Comparison of ENCODE assay signal across 21 mouse cellular contexts in the genomic region with DNA sequence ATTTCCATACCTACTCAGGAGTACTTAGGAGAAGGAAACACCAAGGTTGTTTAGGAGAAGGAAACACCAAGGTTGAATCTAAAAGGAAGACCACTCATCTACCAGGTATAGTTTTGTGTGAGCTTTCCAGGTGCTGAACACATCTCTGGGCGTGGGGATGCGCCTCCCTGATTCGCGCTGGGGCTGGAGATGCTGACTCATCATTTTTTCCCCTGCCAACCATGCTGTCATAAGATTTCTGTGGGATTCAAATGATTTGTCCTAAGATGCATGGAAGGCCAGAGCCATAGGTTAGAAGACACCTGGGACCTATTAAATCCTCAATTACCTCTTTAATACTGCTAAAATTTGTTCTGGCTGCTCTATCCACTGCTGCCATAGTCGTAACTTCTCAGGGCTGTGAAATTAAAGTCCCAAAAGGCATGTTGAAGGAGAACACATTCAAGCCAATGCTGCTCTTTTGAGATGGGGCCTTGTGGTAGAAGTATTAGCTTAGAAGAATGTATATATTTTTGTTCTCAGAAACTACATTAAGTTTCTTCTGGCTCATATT.
A peak's percentile ranks its signal among the peaks of the same experiment; 100 is the strongest.
DNase-seq lines count a peak whose midpoint lies in the region; ATAC-seq and TF ChIP-seq lines count a peak whose summit lies in the region.
"Had no signal": no experiment of that assay in that cellular context is flagged by ENCODE, and none has a peak within 500 bp of the region (broad histone marks: within the 10 kb centered on the region; RNA-seq: fewer than 3 reads in every experiment).

No protein-coding gene starts in this region.

- TF ChIP-seq CTCF in MEL (IDR thresholded peaks at IDR 0.05 in 2 of 3, conservative IDR thresholded peaks at IDR 0.05 in 1 of 3; ENCODE audit: control insufficient read depth in 1 of 3, insufficient read depth in 1 of 3, low read depth in 2 of 3, low read length in 3 of 3, poor library complexity in 1 of 3, severe bottlenecking in 1 of 3) = no peak

- H3K4me1 ChIP-seq in limb, embryonic 12.5 days (replicated peaks) = peaks cover 15% of the 10 kb centered on the region
- H3K4me1 ChIP-seq in limb, embryonic 10.5 days = peaks cover 12% of the 10 kb centered on the region; the same call in 1 of the 2 replicates
- 0 out of 4 replicates have a peak, but pooled peaks cover 0 to 2% of the 10 kb centered on the region in 2 experiments for H3K4me1 ChIP-seq in MEL (ENCODE audit: control insufficient read depth in 1 of 2, insufficient read depth in 2 of 2, low read length in 2 of 2)
- peaks cover 16% of the 10 kb centered on the region; the same call in 1 of the 2 replicates for H3K4me1 ChIP-seq in limb, embryonic 14.5 days (ENCODE audit: control insufficient read depth, insufficient read depth, low read length)
- no peaks in the 10 kb centered on the region for H3K4me1 ChIP-seq in midbrain, embryonic 14.5 days (ENCODE audit: control insufficient read depth, insufficient read depth, low read length)
- H3K4me1 ChIP-seq: embryonic facial prominence, embryonic 10.5 days; forebrain, embryonic 13.5 days; forebrain, embryonic 15.5 days had no signal

- H3K9me3 ChIP-seq in limb, embryonic 12.5 days = no peaks in the 10 kb centered on the region
- H3K9me3 ChIP-seq in limb, embryonic 10.5 days (replicated peaks) = no peaks in the 10 kb centered on the region
- H3K9me3 ChIP-seq in MEL (replicated peaks; ENCODE audit: insufficient read depth, low read length) = no peaks in the 10 kb centered on the region
- H3K9me3 ChIP-seq in limb, embryonic 14.5 days (ENCODE audit: control insufficient read depth, low read length) = no peaks in the 10 kb centered on the region
- no peaks in the 10 kb centered on the region for H3K9me3 ChIP-seq in midbrain, embryonic 14.5 days (ENCODE audit: control insufficient read depth, low read length)
- H3K9me3 ChIP-seq: embryonic facial prominence, embryonic 10.5 days; embryonic facial prominence, embryonic 12.5 days; forebrain, embryonic 13.5 days; forebrain, embryonic 15.5 days had no signal

- no peaks in the 10 kb centered on the region for H3K27me3 ChIP-seq in limb, embryonic 12.5 days
- H3K27me3 ChIP-seq in limb, embryonic 10.5 days (ENCODE audit: low read depth, poor library complexity, severe bottlenecking) = no peaks in the 10 kb centered on the region
- H3K27me3 ChIP-seq in MEL (ENCODE audit: control insufficient read depth in 1 of 2, insufficient read depth in 2 of 2, low read length in 2 of 2) = peaks cover 2 to 12% of the 10 kb centered on the region in 2 experiments
- H3K27me3 ChIP-seq in limb, embryonic 14.5 days (ENCODE audit: control insufficient read depth, insufficient read depth, low read length) = no peaks in the 10 kb centered on the region
- no peaks in the 10 kb centered on the region for H3K27me3 ChIP-seq in midbrain, embryonic 14.5 days (ENCODE audit: control insufficient read depth, insufficient read depth, low read length)
- H3K27me3 ChIP-seq: embryonic facial prominence, embryonic 12.5 days; forebrain, embryonic 13.5 days; forebrain, embryonic 15.5 days had no signal

- TF ChIP-seq RAD21 in MEL (IDR thresholded peaks at IDR 0.05; ENCODE audit: low read depth, low read length) = no peak

- no peak overlapping the region for H3K4me3 ChIP-seq in limb, embryonic 12.5 days (replicated peaks)
- no peak overlapping the region for H3K4me3 ChIP-seq in limb, embryonic 10.5 days
- H3K4me3 ChIP-seq in MEL (ENCODE audit: control insufficient read depth in 1 of 2, insufficient read depth in 1 of 2, low read depth in 2 of 2, low read length in 2 of 2) = no peak overlapping the region
- no peak overlapping the region for H3K4me3 ChIP-seq in limb, embryonic 14.5 days (replicated peaks; ENCODE audit: low read length)
- H3K4me3 ChIP-seq in midbrain, embryonic 14.5 days (replicated peaks; ENCODE audit: low read depth, low read length) = no peak overlapping the region
- H3K4me3 ChIP-seq: embryonic facial prominence, embryonic 10.5 days; embryonic facial prominence, embryonic 12.5 days; forebrain, embryonic 13.5 days; forebrain, embryonic 15.5 days had no signal

- no peak overlapping the region for H3K9ac ChIP-seq in limb, embryonic 12.5 days (replicated peaks)
- no peak overlapping the region for H3K9ac ChIP-seq in MEL (ENCODE audit: control insufficient read depth, low read depth, low read length, poor library complexity, severe bottlenecking)
- H3K9ac ChIP-seq in limb, embryonic 14.5 days (ENCODE audit: low read depth, low read length, severe bottlenecking) = no peak overlapping the region
- H3K9ac ChIP-seq in midbrain, embryonic 14.5 days (replicated peaks; ENCODE audit: low read length) = no peak overlapping the region
- H3K9ac ChIP-seq: embryonic facial prominence, embryonic 12.5 days; forebrain, embryonic 13.5 days; forebrain, embryonic 15.5 days; forebrain, postnatal 0 days had no signal

- 79% methylated on average over 5 of the region's 5 CpGs for WGBS in limb, embryonic 12.5 days
- WGBS in limb, embryonic 10.5 days = 82% methylated on average over 5 of the region's 5 CpGs
- WGBS in limb, embryonic 14.5 days = 66% methylated on average over 5 of the region's 5 CpGs
- 90% methylated on average over 5 of the region's 5 CpGs for WGBS in midbrain, embryonic 14.5 days

- H3K27ac ChIP-seq in limb, embryonic 12.5 days = 0 out of 2 replicates have a peak overlapping the region, but pooled peaks have one; percentile 12
- H3K27ac ChIP-seq in limb, embryonic 10.5 days = no peak overlapping the region
- H3K27ac ChIP-seq in MEL (ENCODE audit: control insufficient read depth, low read depth, low read length) = no peak overlapping the region
- no peak overlapping the region for H3K27ac ChIP-seq in limb, embryonic 14.5 days (replicated peaks; ENCODE audit: low read depth, low read length)
- no peak overlapping the region for H3K27ac ChIP-seq in midbrain, embryonic 14.5 days (replicated peaks; ENCODE audit: low read depth, low read length)
- H3K27ac ChIP-seq: embryonic facial prominence, embryonic 10.5 days; embryonic facial prominence, embryonic 12.5 days; forebrain, embryonic 13.5 days; forebrain, embryonic 15.5 days had no signal

- TF ChIP-seq EP300 in MEL (IDR thresholded peaks at IDR 0.05; ENCODE audit: low read depth in 1 of 2, low read length in 2 of 2) = no peak

- DNase-seq in limb, embryonic 10.5 days (ENCODE audit: low spot score) = no peak
- DNase-seq in MEL (ENCODE audit: low read depth, low spot score) = no peak
- peak; percentile 56 for DNase-seq in limb, embryonic 14.5 days (ENCODE audit: low spot score)
- no peak for DNase-seq in left cerebral cortex, adult 8-10 months (ENCODE audit: low spot score in 2 of 2)
- no peak for DNase-seq in midbrain, embryonic 14.5 days
- DNase-seq in ovary, postnatal 14 days (ENCODE audit: low spot score) = no peak
- DNase-seq: adrenal gland, adult 8-10 months; adrenal gland, postnatal 36 days; B cell, adult 2 months; cerebellum, adult 11-12 months; cerebellum, adult 2 months; cerebellum, adult 9-10 months; cerebellum, postnatal 25 days; forebrain, postnatal 0 days had no signal

- no peak for TF ChIP-seq POLR2A in MEL (IDR thresholded peaks at IDR 0.05; ENCODE audit: control insufficient read depth in 1 of 2, insufficient read depth in 1 of 2, low read depth in 1 of 2, low read length in 2 of 2, poor library complexity in 1 of 2)
- TF ChIP-seq POLR2A in limb, embryonic 14.5 days (IDR thresholded peaks at IDR 0.05; ENCODE audit: borderline replicate concordance, extremely low read depth, insufficient read depth, insufficient read length) = no peak

- H3K79me2 ChIP-seq in MEL (ENCODE audit: control insufficient read depth, insufficient read depth, low read length, poor library complexity) = no peaks in the 10 kb centered on the region

- H3K36me3 ChIP-seq in limb, embryonic 12.5 days = no peaks in the 10 kb centered on the region
- no peaks in the 10 kb centered on the region for H3K36me3 ChIP-seq in limb, embryonic 10.5 days
- H3K36me3 ChIP-seq in MEL (ENCODE audit: control insufficient read depth in 1 of 2, insufficient read depth in 2 of 2, low read length in 2 of 2) = no peaks in the 10 kb centered on the region
- no peaks in the 10 kb centered on the region for H3K36me3 ChIP-seq in limb, embryonic 14.5 days (ENCODE audit: control insufficient read depth, insufficient read depth, low read length)
- H3K36me3 ChIP-seq in midbrain, embryonic 14.5 days (ENCODE audit: control insufficient read depth, insufficient read depth, low read length) = no peaks in the 10 kb centered on the region
- H3K36me3 ChIP-seq: embryonic facial prominence, embryonic 10.5 days; embryonic facial prominence, embryonic 12.5 days; forebrain, embryonic 15.5 days had no signal

- ATAC-seq in limb, embryonic 12.5 days (ENCODE audit: insufficient number of reproducible peaks, insufficient read depth, low FRiP score, low TSS enrichment, low read depth) = no peak
- ATAC-seq in limb, embryonic 14.5 days (ENCODE audit: low FRiP score, low read depth) = peak; percentile 68; the same call in 1 of the 2 replicates
- ATAC-seq in midbrain, embryonic 14.5 days (ENCODE audit: low FRiP score, low TSS enrichment) = no peak
- ATAC-seq: activated CD4-positive, CD25-positive, alpha-beta regulatory T cell, adult 4 months; forebrain, embryonic 13.5 days; forebrain, embryonic 15.5 days; forebrain, postnatal 0 days; Patski had no signal

- no peak overlapping the region for H3K4me2 ChIP-seq in limb, embryonic 12.5 days
- no peak overlapping the region for H3K4me2 ChIP-seq in limb, embryonic 14.5 days (replicated peaks; ENCODE audit: low read depth, low read length, severe bottlenecking)
- no peak overlapping the region for H3K4me2 ChIP-seq in midbrain, embryonic 14.5 days (ENCODE audit: low read length)
- H3K4me2 ChIP-seq: embryonic facial prominence, embryonic 12.5 days; forebrain, embryonic 13.5 days; forebrain, embryonic 15.5 days had no signal

TF ChIP-seq in MEL, 35 proteins besides CTCF, POLR2A, EP300 and RAD21:
- no peak for TF ChIP-seq USF1 (IDR thresholded peaks at IDR 0.05; ENCODE audit: low read depth, low read length)
- peak; percentile 84 for TF ChIP-seq MAFK (IDR thresholded peaks at IDR 0.05; ENCODE audit: borderline replicate concordance, low read depth, low read length)
